Mouse (Mus musculus) right cerebral cortex, postnatal 10 days (tissue): ENCODE measurements around the gene R3hdm2.

Experiments used
- DNase-seq, 2 experiments: peaks; one replicate each; pipeline ENCODE4 v3.0.0; 2021; ENCODE audit warnings: low spot score in 2 of 2

R3hdm2 gene

DNA sequence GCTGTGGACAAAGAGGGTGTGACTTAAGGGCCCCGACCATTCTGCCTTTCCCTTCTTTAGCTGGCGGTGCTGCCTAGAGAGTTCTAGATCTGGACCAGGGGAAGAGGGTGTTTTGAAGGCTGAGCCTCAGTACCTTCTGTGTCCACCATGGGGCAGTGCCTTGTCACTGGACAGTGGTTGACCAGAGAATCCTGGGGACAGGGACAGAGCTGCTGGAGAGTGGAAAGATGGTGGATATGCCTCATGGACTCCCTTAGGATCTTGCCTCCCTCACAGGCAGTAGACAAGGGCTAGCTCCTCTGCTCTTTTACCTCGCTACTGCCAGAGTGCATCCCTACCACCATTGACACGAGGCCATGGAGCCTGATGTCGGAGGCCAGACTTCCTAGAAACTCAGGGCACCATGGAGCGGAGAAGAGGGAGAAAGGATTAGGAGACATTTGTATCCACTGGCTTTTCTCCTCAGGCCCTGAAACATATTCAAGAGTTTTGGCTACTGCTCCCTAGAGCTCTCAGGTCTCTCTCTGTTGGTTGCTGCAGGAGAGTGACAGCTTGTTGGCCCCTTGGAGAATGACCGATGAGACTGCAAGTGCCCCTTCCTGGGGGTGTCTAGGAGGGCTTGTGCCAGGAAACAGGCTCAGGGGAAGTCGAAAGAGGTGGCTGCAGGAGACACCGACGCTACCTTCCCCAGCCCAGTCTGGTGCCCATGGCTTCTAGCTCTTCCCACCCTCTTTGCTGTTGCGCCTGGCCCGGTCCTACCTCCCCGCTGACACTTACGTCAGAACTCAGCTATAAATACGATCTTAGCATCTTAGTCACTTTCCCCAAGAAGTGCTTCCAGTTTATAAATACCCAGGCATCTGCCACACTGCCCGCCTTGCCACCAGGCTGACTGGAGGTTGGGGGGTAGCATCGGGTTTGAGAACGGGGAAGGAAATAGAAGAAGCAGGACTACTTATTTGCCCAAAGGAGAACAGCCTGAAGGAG, 25.9 kb upstream of the R3hdm2 start, which contains the start of gene Inhbe:
TSS of gene Inhbe (minus strand) at position 503 of the 987 bp plus-strand sequence.
- peak; percentile 81 to 90 for DNase-seq

GRCm38 (mm10) chr10:127355336-127355735, 24.8 kb upstream of the R3hdm2 start:
- no peak for DNase-seq

- DNase-seq = no peak
Measured at GRCm38 (mm10) chr10:127360714-127361113, 19.4 kb upstream of the R3hdm2 start.

DNA sequence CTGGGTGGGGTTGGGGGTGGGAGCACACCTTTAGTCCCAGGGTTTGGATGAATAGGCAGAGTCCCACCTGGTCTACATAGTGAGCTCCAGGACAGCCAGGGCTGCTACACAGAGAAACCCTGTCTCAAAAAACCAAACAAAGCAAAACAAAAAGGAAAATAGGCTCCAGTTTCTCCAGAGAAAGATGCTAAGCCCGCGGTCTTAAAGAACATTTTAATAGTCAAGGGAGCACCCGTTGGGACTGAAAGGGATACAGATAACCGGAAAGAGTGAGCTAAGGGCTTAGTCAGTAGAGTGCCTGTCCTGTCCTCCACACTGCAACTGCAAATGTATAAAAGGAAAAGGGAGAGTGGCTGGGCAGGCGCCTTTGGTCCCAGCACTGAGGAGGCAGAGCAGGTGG, 13.0 kb upstream of the R3hdm2 start:
- no peak for DNase-seq

DNA sequence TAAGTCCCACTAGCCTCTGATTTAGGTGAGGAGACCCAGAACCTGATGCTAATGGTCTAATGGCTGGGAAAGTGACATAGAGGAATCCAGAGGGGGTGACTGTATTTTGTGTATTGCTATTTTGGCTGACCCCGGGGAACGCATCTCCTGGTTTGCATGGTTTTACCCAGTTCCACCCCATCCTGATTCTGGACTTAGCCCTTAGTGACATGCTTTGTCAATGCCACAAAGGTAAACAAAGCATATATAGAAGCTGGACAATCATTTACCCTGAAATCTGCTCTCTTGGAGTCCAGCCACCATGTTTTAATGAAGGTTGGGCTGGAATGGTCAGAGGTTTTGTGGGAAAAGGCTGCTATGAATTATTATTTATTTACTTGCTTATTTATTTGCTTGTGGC, 11.9 kb upstream of the R3hdm2 start:
- no peak for DNase-seq

- DNase-seq = no peak
Measured at GRCm38 (mm10) chr10:127369834-127370820, 10.0 kb upstream of the R3hdm2 start, which contains the start of gene Inhbc. Gene Inhbc, minus strand, starts transcription at chr10:127370431.

DNA sequence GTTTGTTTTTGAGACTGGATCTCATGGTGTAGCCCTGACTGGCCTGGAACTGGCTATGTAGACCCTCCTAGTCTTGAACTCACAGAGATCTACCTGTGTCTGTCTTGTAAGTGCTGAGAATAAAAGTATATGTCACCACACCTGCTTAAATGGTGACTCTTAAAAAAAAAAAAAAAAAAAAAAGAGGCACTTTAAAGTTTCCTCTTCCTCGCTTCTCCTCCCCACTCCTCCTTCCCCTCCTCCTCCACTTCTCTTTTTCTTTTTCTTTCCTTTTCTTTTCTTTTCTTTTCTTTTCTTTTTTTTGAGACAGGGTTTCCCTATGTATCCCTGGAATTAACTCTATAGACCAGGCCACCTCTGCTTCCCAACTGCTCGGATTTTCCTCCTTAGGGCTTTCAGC, 9.1 kb upstream of the R3hdm2 start:
- no peak for DNase-seq

GRCm38 (mm10) chr10:127377700-127378099, 2.4 kb upstream of the R3hdm2 start:
- DNase-seq = no peak

- no peak for DNase-seq
Measured at GRCm38 (mm10) chr10:127379654-127380053, 473 bp upstream of the R3hdm2 start.

DNA sequence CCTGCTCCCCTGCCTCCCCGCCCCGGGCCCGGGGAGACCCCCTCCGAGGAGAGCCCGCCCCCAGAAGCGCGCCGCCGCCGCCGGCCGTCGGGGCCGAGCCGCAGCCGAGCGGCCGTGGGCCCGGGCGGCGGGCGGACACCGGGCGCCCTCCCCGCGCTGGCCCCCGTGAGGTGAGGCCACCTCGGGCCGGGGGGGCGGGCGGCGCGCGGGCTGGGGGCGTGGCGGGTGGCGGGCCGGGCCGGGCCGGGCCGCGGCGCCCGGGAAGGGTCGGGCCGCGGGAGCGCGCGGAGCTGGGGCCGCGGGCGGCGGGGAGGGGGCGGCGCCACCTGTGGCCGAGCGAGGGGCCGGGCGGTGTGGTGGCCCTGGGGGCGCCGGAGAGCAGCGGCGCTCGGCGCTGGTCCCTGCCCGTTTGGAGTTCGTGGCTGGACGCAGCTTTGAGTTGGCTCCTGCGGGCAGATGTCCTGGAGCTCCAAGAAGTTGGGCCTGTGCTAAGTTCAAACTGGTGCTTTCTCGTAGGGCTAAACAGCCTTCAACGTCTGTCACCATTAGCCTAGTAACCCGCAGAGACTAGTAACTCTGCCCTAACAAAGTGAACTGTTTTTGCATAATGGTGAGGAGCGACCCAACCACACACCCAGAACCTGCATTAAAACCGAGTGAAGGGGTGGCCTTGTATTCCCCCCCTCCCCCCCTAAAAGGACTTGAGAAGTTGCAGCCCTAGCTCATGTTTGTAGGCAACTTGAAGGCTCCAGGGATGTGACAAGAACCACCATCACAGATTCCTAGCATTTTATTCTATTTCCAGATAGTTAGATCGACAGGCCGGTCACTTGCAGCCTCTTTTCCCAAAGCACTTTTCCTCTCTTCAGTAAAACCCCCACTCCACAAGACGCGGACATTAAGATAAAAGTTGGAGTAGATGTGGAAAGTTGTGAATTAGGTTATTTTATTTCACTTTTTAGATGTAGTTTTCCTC, 928 bp downstream of the R3hdm2 start:
- DNase-seq = peak; percentile 60 to 67

DNA sequence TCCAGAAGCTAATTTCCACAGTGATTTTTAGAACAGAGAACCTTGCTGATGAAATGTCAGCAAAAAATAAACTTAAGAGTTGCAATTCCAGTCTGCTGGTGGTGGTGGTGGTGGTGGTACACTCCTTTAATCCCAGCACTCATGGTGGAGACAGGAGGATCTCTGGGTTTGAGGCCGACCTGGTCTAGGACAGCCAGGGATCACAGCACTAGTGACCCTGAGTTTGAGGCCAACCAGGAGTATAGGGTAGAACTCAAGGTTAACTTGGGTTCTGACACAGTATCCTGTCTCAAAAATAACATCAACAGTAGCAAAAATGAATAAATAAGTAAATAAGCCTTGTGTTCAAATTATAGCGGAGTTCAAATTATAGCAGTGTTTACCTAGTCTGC, 1.6 kb downstream of the R3hdm2 start:
- DNase-seq = no peak

GRCm38 (mm10) chr10:127391774-127392173, 11.6 kb downstream of the R3hdm2 start:
- no peak for DNase-seq

- DNase-seq = no peak
Measured at GRCm38 (mm10) chr10:127404701-127405100, 24.6 kb downstream of the R3hdm2 start.

DNA sequence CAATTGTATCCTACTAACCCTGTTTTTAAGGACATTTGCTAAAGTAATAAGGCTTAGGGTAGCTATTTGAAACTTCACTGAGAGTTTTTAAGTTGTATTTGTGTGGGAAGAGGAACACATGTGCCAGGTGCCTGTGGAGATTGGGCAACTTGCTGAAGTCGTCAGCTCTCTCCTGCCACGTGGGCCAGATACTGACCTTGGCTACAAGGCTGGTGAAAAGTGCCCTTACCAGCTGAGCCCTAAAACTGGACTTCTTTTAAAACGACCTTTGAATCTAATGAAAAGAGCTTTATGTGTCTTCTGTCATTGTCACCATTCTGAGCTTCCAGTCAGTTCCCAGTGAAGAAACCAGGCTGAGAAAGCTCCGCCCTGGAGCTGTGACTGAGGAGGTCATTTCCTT, 27.3 kb downstream of the R3hdm2 start:
- no peak for DNase-seq

- DNase-seq = no peak
Measured at GRCm38 (mm10) chr10:127412101-127412500, 32.0 kb downstream of the R3hdm2 start.

- DNase-seq = no peak
Measured at GRCm38 (mm10) chr10:127412776-127413175, 32.6 kb downstream of the R3hdm2 start.

GRCm38 (mm10) chr10:127413585-127413984, 33.5 kb downstream of the R3hdm2 start:
- DNase-seq = no peak

DNA sequence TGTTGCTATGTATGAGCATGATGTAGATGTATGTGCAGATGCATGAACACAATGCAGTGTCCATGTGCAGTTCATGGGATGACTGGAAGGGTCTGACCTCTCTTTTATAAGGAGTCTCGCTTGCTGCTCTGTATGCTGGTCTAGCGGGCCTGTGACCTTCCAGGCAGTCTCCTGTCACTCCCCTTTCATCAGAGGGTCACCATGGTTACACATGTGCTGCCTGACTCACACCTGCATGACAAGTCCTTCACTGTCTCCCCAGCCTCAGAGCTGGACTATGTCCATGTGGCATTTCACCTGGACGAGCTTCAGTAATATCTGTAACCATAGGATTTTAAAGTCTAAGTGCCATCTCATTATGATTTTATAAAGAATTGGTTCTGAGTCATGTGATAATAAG, 34.0 kb downstream of the R3hdm2 start:
- no peak for DNase-seq

- peak in 1 of 2 experiments; percentile 41 for DNase-seq
Measured at GRCm38 (mm10) chr10:127420131-127420530, 40.0 kb downstream of the R3hdm2 start.

DNA sequence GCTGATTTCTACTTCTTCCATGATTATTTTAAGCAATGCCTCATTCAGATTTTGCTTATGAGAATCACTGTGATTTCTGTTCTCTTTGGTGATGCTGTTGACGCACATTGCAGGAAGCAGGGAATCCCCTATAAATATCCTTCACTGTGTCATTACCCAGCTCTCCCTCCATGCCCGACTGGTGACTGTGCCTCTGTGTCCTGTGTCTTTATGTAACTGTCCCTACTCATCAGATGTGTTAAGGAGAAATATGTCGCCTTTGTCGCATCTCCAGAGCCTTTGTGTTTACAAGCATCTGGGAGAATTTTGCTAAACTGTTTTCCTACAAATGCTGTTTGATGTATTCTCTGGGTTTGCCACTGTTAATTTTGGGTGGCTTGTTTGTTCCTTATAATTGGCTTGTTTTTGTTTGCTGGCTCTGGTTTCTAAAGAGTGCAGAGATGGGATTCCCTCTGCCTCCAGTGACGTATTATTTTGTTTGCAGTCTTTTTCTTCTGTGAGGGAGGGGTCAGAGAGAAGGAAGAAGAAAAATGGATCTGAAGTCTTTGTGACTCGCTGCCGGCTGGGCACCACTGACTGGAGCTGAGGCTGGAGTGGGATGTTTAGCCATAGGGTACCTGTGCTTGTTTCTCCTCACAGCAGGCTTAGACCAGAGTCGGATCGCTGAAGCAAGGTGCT, 40.7 kb downstream of the R3hdm2 start:
- DNase-seq = peak; percentile 55 to 69
